In genomic region chr7:127477687-127478634, GRCm38 (mm10) we compare ENCODE assay signal across 8 mouse cellular contexts. TPM values are rescaled to one million over a fixed set of nuclear protein-coding genes. Genes with fewer than 3 reads are reported as not detected.
A peak's percentile ranks its signal among the peaks of the same experiment; 100 is the strongest.
DNase-seq lines count a peak whose midpoint lies in the region; ATAC-seq and TF ChIP-seq lines count a peak whose summit lies in the region.

No protein-coding gene starts in this region.

- DNase-seq in G1E (ENCODE audit: low spot score), result peak; percentile 91
- DNase-seq in cerebellum, adult 18-20 months, result peak; percentile 98 to 100
- DNase-seq in heart, postnatal 36 days, result peak; percentile 98 to 99
- peak; percentile 98 to 100 for DNase-seq in layer of hippocampus, adult 2 months (ENCODE audit: low spot score in 2 of 2)
- DNase-seq in lung, embryonic 14.5 days, result peak; percentile 100
- DNase-seq in thymus, adult 2 months, result peak; percentile 99

- peaks cover 66% of the 10 kb centered on the region for H3K4me1 ChIP-seq in G1E (ENCODE audit: insufficient read depth, low read depth, low read length)
- peaks cover 24% of the 10 kb centered on the region for H3K4me1 ChIP-seq in forebrain, embryonic 16.5 days (replicated peaks; ENCODE audit: control insufficient read depth, insufficient read depth, low read length)
- peaks cover 15% of the 10 kb centered on the region for H3K4me1 ChIP-seq in lung, embryonic 14.5 days (ENCODE audit: insufficient read depth)
- H3K4me1 ChIP-seq in olfactory bulb, adult 2 months (ENCODE audit: control insufficient read depth, insufficient read depth, low read length), result peaks cover 13% of the 10 kb centered on the region; the same call in 1 of the 2 replicates
- H3K4me1 ChIP-seq in thymus, adult 2 months (replicated peaks; ENCODE audit: control insufficient read depth, insufficient read depth, low read length), result peaks cover 6% of the 10 kb centered on the region

- H3K27ac ChIP-seq in forebrain, embryonic 16.5 days (ENCODE audit: low read length), result peak overlapping the region; percentile 97
- H3K27ac ChIP-seq in layer of hippocampus, adult 2 months, result peak overlapping the region; percentile 99
- peak overlapping the region; percentile 94 for H3K27ac ChIP-seq in lung, embryonic 14.5 days (ENCODE audit: low read depth)
- peak overlapping the region; percentile 98 for H3K27ac ChIP-seq in olfactory bulb, adult 2 months (ENCODE audit: insufficient read depth, low read depth, low read length)
- peak overlapping the region; percentile 85 for H3K27ac ChIP-seq in thymus, adult 2 months (ENCODE audit: control insufficient read depth, insufficient read depth, low read length)

- no peaks in the 10 kb centered on the region for H3K27me3 ChIP-seq in G1E (ENCODE audit: insufficient read depth, low read length)
- no peaks in the 10 kb centered on the region for H3K27me3 ChIP-seq in forebrain, embryonic 16.5 days (replicated peaks; ENCODE audit: control insufficient read depth, insufficient read depth, low read length)
- H3K27me3 ChIP-seq in lung, embryonic 14.5 days (ENCODE audit: insufficient read depth, low read length), result no peaks in the 10 kb centered on the region
- no peaks in the 10 kb centered on the region for H3K27me3 ChIP-seq in thymus, adult 2 months (ENCODE audit: control insufficient read depth, insufficient read depth, low read length)

- no peak for TF ChIP-seq CTCF in G1E (IDR thresholded peaks at IDR 0.05; ENCODE audit: low read depth, low read length)
- TF ChIP-seq CTCF in layer of hippocampus, adult 2 months (conservative IDR thresholded peaks at IDR 0.05), result peak; percentile 29; the same call in 1 of the 2 replicates
- TF ChIP-seq CTCF in lung, embryonic 14.5 days (IDR thresholded peaks at IDR 0.05; ENCODE audit: low read depth), result peak; percentile 18; the same call in 1 of the 2 replicates
- TF ChIP-seq CTCF in olfactory bulb, adult 2 months (IDR thresholded peaks at IDR 0.05; ENCODE audit: insufficient read depth, low read depth, low read length), result no peak
- peak; percentile 27; the same call in 1 of the 2 replicates for TF ChIP-seq CTCF in thymus, adult 2 months (IDR thresholded peaks at IDR 0.05; ENCODE audit: borderline replicate concordance, control insufficient read depth, extremely low read depth, insufficient read depth, low read length, poor library complexity)

- peaks cover 79% of the 10 kb centered on the region for H3K36me3 ChIP-seq in G1E (replicated peaks)
- peaks cover 22% of the 10 kb centered on the region for H3K36me3 ChIP-seq in forebrain, embryonic 16.5 days (ENCODE audit: control insufficient read depth, insufficient read depth)
- H3K36me3 ChIP-seq in lung, embryonic 14.5 days (ENCODE audit: insufficient read depth), result peaks cover 68% of the 10 kb centered on the region
- H3K36me3 ChIP-seq in thymus, adult 2 months (ENCODE audit: control insufficient read depth, insufficient read depth, low read length), result peaks cover 45% of the 10 kb centered on the region

- intact Hi-C loops in heart, postnatal 36 days (cut with DNase I), result loop anchor here (10.0 kb wide), 1 partner anchor 453 kb away; the partner anchor contains the start of genes Gm42742, Maz and Prrt2

- peak overlapping the region; percentile 93 for H3K4me2 ChIP-seq in forebrain, embryonic 16.5 days (ENCODE audit: low read length)
- peak overlapping the region; percentile 72 for H3K4me2 ChIP-seq in lung, embryonic 14.5 days

- WGBS in forebrain, embryonic 16.5 days, result under 1% methylated on average over 50 of the region's 50 CpGs
- WGBS in lung, embryonic 14.5 days, result under 1% methylated on average over 50 of the region's 50 CpGs
- WGBS in olfactory bulb, adult 2 months, result under 1% methylated on average over 50 of the region's 50 CpGs
- WGBS in thymus, adult 2 months, result under 1% methylated on average over 50 of the region's 50 CpGs

- H3K4me3 ChIP-seq in G1E (ENCODE audit: low read depth, low read length), result peak overlapping the region; percentile 94
- H3K4me3 ChIP-seq in forebrain, embryonic 16.5 days (replicated peaks; ENCODE audit: low read length), result peak overlapping the region; percentile 88
- peak overlapping the region; percentile 57 for H3K4me3 ChIP-seq in layer of hippocampus, adult 2 months
- H3K4me3 ChIP-seq in lung, embryonic 14.5 days (ENCODE audit: low read depth, low read length), result peak overlapping the region; percentile 99
- H3K4me3 ChIP-seq in olfactory bulb, adult 2 months (ENCODE audit: insufficient read depth, low read depth, low read length), result peak overlapping the region; percentile 92
- peak overlapping the region; percentile 57 for H3K4me3 ChIP-seq in thymus, adult 2 months (ENCODE audit: control insufficient read depth, insufficient read depth, low read length)

- no peaks in the 10 kb centered on the region for H3K9me3 ChIP-seq in G1E (replicated peaks)
- no peaks in the 10 kb centered on the region for H3K9me3 ChIP-seq in forebrain, embryonic 16.5 days (ENCODE audit: control insufficient read depth, low read length)
- no peaks in the 10 kb centered on the region for H3K9me3 ChIP-seq in lung, embryonic 14.5 days (ENCODE audit: low read depth, low read length)

- peak overlapping the region; percentile 85 for H3K9ac ChIP-seq in forebrain, embryonic 16.5 days (replicated peaks; ENCODE audit: low read depth, low read length)
- peak overlapping the region; percentile 94 for H3K9ac ChIP-seq in lung, embryonic 14.5 days

- peak; percentile 19 for TF ChIP-seq POLR2A in olfactory bulb, adult 2 months (IDR thresholded peaks at IDR 0.05; ENCODE audit: insufficient read depth, low read depth, low read length)
- peak; percentile 16; the same call in 1 of the 2 replicates for TF ChIP-seq POLR2A in thymus, adult 2 months (IDR thresholded peaks at IDR 0.05; ENCODE audit: control insufficient read depth, extremely low read depth, insufficient read depth, low read length, poor library complexity)

- ATAC-seq in G1E (ENCODE audit: extremely low read depth, insufficient number of reproducible peaks, low FRiP score, poor library complexity, severe bottlenecking), result peak; percentile 89
- ATAC-seq in forebrain, embryonic 16.5 days, result peak; percentile 91
- peak; percentile 93 for ATAC-seq in lung, embryonic 14.5 days (ENCODE audit: insufficient read depth)

RNA-seq across cellular contexts. Expression of gene Fbrs, which starts 1.0 kb away (rescaled TPM):
- total RNA-seq in G1E (2014; fragmentation: Nextera tagmentation) (289 and 345 TPM in 2 replicates), G1E (2017) (13.5 and 16.3 TPM in 2 replicates)
- polyA plus RNA-seq in G1E (2012), result 457 and 458 TPM in 2 replicates
- polyA plus RNA-seq in forebrain, embryonic 16.5 days (2015; fragmentation: Nextera tagmentation; extraction: Ambion mirVana), result 10.2 and 11.8 TPM in 2 replicates
- 10 to 100 TPM; 32.2 to 35.0 TPM for total RNA-seq in heart, postnatal 36 days (2021)
- total RNA-seq in layer of hippocampus, adult 2 months (2021), result 10 to 100 TPM; 60.3 to 72.5 TPM
- polyA plus RNA-seq in lung, embryonic 14.5 days (2014; fragmentation: Nextera tagmentation; extraction: Ambion mirVana), result 12.8 and 16.1 TPM in 2 replicates
- not detected in 2 replicates for polyA plus RNA-seq in olfactory bulb, adult 2 months (2012; ENCODE audit: insufficient read depth, insufficient read length, low replicate concordance, missing spikeins)
- 122 and 128 TPM in 2 replicates for polyA plus RNA-seq in thymus, adult 2 months (2012; rRNA removed)

RNA-seq across cellular contexts. Expression of gene Prr14, which starts 18.6 kb away (rescaled TPM):
- 115 and 137 TPM in 2 replicates for total RNA-seq in G1E (2014; fragmentation: Nextera tagmentation)
- 19.3 and 27.6 TPM in 2 replicates for total RNA-seq in G1E (2017)
- 54.2 and 63.5 TPM in 2 replicates for polyA plus RNA-seq in G1E (2012)
- polyA plus RNA-seq in forebrain, embryonic 16.5 days (2015; fragmentation: Nextera tagmentation; extraction: Ambion mirVana), result 42.8 and 45.3 TPM in 2 replicates
- total RNA-seq in heart, postnatal 36 days (2021), result 10 to 100 TPM; 25.8 to 28.1 TPM
- 10 to 100 TPM; 29.2 to 35.3 TPM for total RNA-seq in layer of hippocampus, adult 2 months (2021)
- polyA plus RNA-seq in lung, embryonic 14.5 days (2014; fragmentation: Nextera tagmentation; extraction: Ambion mirVana), result 44.3 TPM in 2 replicates
- polyA plus RNA-seq in olfactory bulb, adult 2 months (2012; ENCODE audit: insufficient read depth, insufficient read length, low replicate concordance, missing spikeins), result not detected in 2 replicates
- polyA plus RNA-seq in thymus, adult 2 months (2012; rRNA removed), result 191 and 212 TPM in 2 replicates

RNA-seq across cellular contexts. Expression of gene Zfp689, which starts 29.0 kb away (rescaled TPM):
- 6.1 and 7.1 TPM in 2 replicates for total RNA-seq in G1E (2014; fragmentation: Nextera tagmentation)
- total RNA-seq in G1E (2017), result 2.0 and 2.4 TPM in 2 replicates
- 12.7 and 16.7 TPM in 2 replicates for polyA plus RNA-seq in G1E (2012)
- 14.6 and 17.7 TPM in 2 replicates for polyA plus RNA-seq in forebrain, embryonic 16.5 days (2015; fragmentation: Nextera tagmentation; extraction: Ambion mirVana)
- total RNA-seq in heart, postnatal 36 days (2021), result 1 to 10 TPM; 1.4 to 1.7 TPM
- 1 to 10 TPM; 5.0 to 7.6 TPM for total RNA-seq in layer of hippocampus, adult 2 months (2021)
- 9.6 and 9.8 TPM in 2 replicates for polyA plus RNA-seq in lung, embryonic 14.5 days (2014; fragmentation: Nextera tagmentation; extraction: Ambion mirVana)
- not detected in 2 replicates for polyA plus RNA-seq in olfactory bulb, adult 2 months (2012; ENCODE audit: insufficient read depth, insufficient read length, low replicate concordance, missing spikeins)
- polyA plus RNA-seq in thymus, adult 2 months (2012; rRNA removed), result 8.1 and 9.4 TPM in 2 replicates

RNA-seq across cellular contexts. Expression of gene Srcap, which starts 33.8 kb away (rescaled TPM):
- total RNA-seq in G1E (2014; fragmentation: Nextera tagmentation) (79.0 and 107 TPM in 2 replicates), G1E (2017) (14.4 and 14.8 TPM in 2 replicates)
- polyA plus RNA-seq in G1E (2012), result 35.7 and 48.5 TPM in 2 replicates
- 46.3 and 51.5 TPM in 2 replicates for polyA plus RNA-seq in forebrain, embryonic 16.5 days (2015; fragmentation: Nextera tagmentation; extraction: Ambion mirVana)
- total RNA-seq in heart, postnatal 36 days (2021), result 10 to 100 TPM; 52.1 to 58.8 TPM
- 100 to 1,000 TPM; 118 to 127 TPM for total RNA-seq in layer of hippocampus, adult 2 months (2021)
- 61.6 and 71.3 TPM in 2 replicates for polyA plus RNA-seq in lung, embryonic 14.5 days (2014; fragmentation: Nextera tagmentation; extraction: Ambion mirVana)
- polyA plus RNA-seq in olfactory bulb, adult 2 months (2012; ENCODE audit: insufficient read depth, insufficient read length, low replicate concordance, missing spikeins), result 110 and 137 TPM in 2 replicates
- polyA plus RNA-seq in thymus, adult 2 months (2012; rRNA removed), result 92.3 and 131 TPM in 2 replicates

RNA-seq across cellular contexts. Expression of gene Gm42715, which starts 41.4 kb away (rescaled TPM):
- total RNA-seq in G1E (2014; fragmentation: Nextera tagmentation) (70.0 and 72.9 TPM in 2 replicates), G1E (2017) (4.5 and 5.0 TPM in 2 replicates)
- 23.1 and 24.8 TPM in 2 replicates for polyA plus RNA-seq in G1E (2012)
- 16.3 and 18.8 TPM in 2 replicates for polyA plus RNA-seq in forebrain, embryonic 16.5 days (2015; fragmentation: Nextera tagmentation; extraction: Ambion mirVana)
- 10 to 100 TPM; 10.3 to 10.5 TPM for total RNA-seq in heart, postnatal 36 days (2021)
- total RNA-seq in layer of hippocampus, adult 2 months (2021), result 10 to 100 TPM in 1 of 2 experiments, 1 to 10 TPM in 1; 9.0 to 12.0 TPM
- polyA plus RNA-seq in lung, embryonic 14.5 days (2014; fragmentation: Nextera tagmentation; extraction: Ambion mirVana), result 19.6 and 20.5 TPM in 2 replicates
- polyA plus RNA-seq in olfactory bulb, adult 2 months (2012; ENCODE audit: insufficient read depth, insufficient read length, low replicate concordance, missing spikeins), result not detected in 2 replicates
- polyA plus RNA-seq in thymus, adult 2 months (2012; rRNA removed), result 10.4 and 14.1 TPM in 2 replicates

Comparison
In these comparisons a context has a peak if more than half of its experiments do, and no peak if none do; other contexts are left out.
1. Peak in every context shown above with its lines: DNase-seq, ATAC-seq, H3K4me3 ChIP-seq and H3K27ac ChIP-seq.
2. CTCF ChIP-seq: peak in layer of hippocampus, adult 2 months (single experiment), lung, embryonic 14.5 days (single experiment) and thymus, adult 2 months (single experiment); none in G1E (single experiment) and olfactory bulb, adult 2 months (single experiment).
3. RNA of gene Fbrs, which starts 1.0 kb away (polyA plus RNA-seq): 457 to 458 TPM in G1E, 122 to 128 TPM in thymus, adult 2 months, 12.8 to 16.1 TPM in lung, embryonic 14.5 days and 10.2 to 11.8 TPM in forebrain, embryonic 16.5 days; not detected in olfactory bulb, adult 2 months; every median in the first group is over 10 times any median in the second.
4. RNA of gene Prr14, which starts 18.6 kb away (polyA plus RNA-seq): 191 to 212 TPM in thymus, adult 2 months, 54.2 to 63.5 TPM in G1E, 42.8 to 45.3 TPM in forebrain, embryonic 16.5 days and 44.3 TPM in lung, embryonic 14.5 days; not detected in olfactory bulb, adult 2 months; every median in the first group is over 10 times any median in the second.